Comparison of ENCODE assay signal across 8 mouse cellular contexts in the genomic region with DNA sequence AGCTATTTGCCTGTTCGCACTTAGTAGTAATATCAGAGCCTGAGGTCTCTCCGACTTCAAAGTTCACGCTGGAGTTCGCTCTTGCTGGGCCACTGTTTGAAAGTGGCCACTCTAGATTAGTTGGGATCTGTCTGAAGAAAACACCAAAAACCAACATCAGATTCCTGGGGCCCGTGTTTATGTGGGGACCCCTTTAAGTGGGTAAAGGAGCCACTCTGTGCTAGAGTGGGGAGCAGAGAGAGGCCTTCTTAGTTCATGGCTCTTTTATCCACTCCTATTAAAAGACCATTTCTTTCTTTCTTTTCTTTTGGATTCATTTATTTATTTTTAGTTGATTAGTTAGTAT. TPM values are rescaled to one million over a fixed set of nuclear protein-coding genes. Genes with fewer than 3 reads are reported as not detected.
A peak's percentile ranks its signal among the peaks of the same experiment; 100 is the strongest.
DNase-seq lines count a peak whose midpoint lies in the region; ATAC-seq and TF ChIP-seq lines count a peak whose summit lies in the region.

No protein-coding gene starts in this region.

- peak overlapping the region; percentile 98 for H3K9ac ChIP-seq in kidney, postnatal 0 days (ENCODE audit: low read depth, low read length)
- H3K9ac ChIP-seq in embryonic facial prominence, embryonic 11.5 days (replicated peaks; ENCODE audit: low read length) = peak overlapping the region; percentile 96
- H3K9ac ChIP-seq in intestine, embryonic 14.5 days (ENCODE audit: low read length) = peak overlapping the region; percentile 80

- no peaks in the 10 kb centered on the region for H3K9me3 ChIP-seq in kidney, postnatal 0 days (replicated peaks; ENCODE audit: low read length)
- H3K9me3 ChIP-seq in embryonic facial prominence, embryonic 11.5 days (replicated peaks; ENCODE audit: control insufficient read depth, low read length) = no peaks in the 10 kb centered on the region
- no peaks in the 10 kb centered on the region for H3K9me3 ChIP-seq in intestine, embryonic 14.5 days (ENCODE audit: control insufficient read depth, low read length)

- DNase-seq in kidney, postnatal 0 days (ENCODE audit: low spot score) = no peak
- no peak for DNase-seq in kidney, postnatal 4 days
- DNase-seq in embryonic facial prominence, embryonic 11.5 days (ENCODE audit: low spot score) = no peak
- DNase-seq in intestine, embryonic 14.5 days (ENCODE audit: low spot score) = no peak
- no peak for DNase-seq in thymus, postnatal 4 days
- DNase-seq in urinary bladder, postnatal 25 days (ENCODE audit: low spot score) = no peak

- WGBS in kidney, postnatal 0 days = 2% methylated on average over 5 of the region's 5 CpGs
- 13% methylated on average over 5 of the region's 5 CpGs for WGBS in embryonic facial prominence, embryonic 11.5 days
- WGBS in intestine, embryonic 14.5 days = 11% methylated on average over 5 of the region's 5 CpGs

- H3ac ChIP-seq in myocyte (ENCODE audit: control insufficient read depth, insufficient read length) = peak overlapping the region; percentile 83

- H3K27me3 ChIP-seq in kidney, postnatal 0 days (ENCODE audit: insufficient read depth, low read length) = no peaks in the 10 kb centered on the region
- H3K27me3 ChIP-seq in embryonic facial prominence, embryonic 11.5 days (ENCODE audit: control insufficient read depth, insufficient read depth, low read length) = no peaks in the 10 kb centered on the region
- no peaks in the 10 kb centered on the region for H3K27me3 ChIP-seq in intestine, embryonic 14.5 days (replicated peaks; ENCODE audit: control insufficient read depth, insufficient read depth, low read length)
- no peaks in the 10 kb centered on the region for H3K27me3 ChIP-seq in myocyte (ENCODE audit: control insufficient read depth, insufficient read depth, insufficient read length)

- 0 out of 2 replicates have a peak, but pooled peaks cover 7% of the 10 kb centered on the region for H3K36me3 ChIP-seq in kidney, postnatal 0 days (ENCODE audit: insufficient read depth, low read length)
- H3K36me3 ChIP-seq in embryonic facial prominence, embryonic 11.5 days (replicated peaks; ENCODE audit: control insufficient read depth, insufficient read depth, low read depth, low read length) = no peaks in the 10 kb centered on the region; the same call in 1 of the 2 replicates
- peaks cover 22% of the 10 kb centered on the region for H3K36me3 ChIP-seq in intestine, embryonic 14.5 days (ENCODE audit: control insufficient read depth, insufficient read depth, low read length)
- no peaks in the 10 kb centered on the region for H3K36me3 ChIP-seq in myocyte (ENCODE audit: control insufficient read depth, insufficient read depth)

- ATAC-seq in kidney, postnatal 0 days (replicated peaks; ENCODE audit: low FRiP score, low read depth) = no peak
- no peak for ATAC-seq in embryonic facial prominence, embryonic 11.5 days (replicated peaks; ENCODE audit: insufficient number of reproducible peaks, low FRiP score, low TSS enrichment, low read depth)
- 0 out of 2 replicates have a peak, but pooled peaks have one; percentile 1 for ATAC-seq in intestine, embryonic 14.5 days (replicated peaks; ENCODE audit: low FRiP score, low TSS enrichment, low read depth)
- ATAC-seq in inflammation-experienced regulatory T-cells, adult 6 months = no peak

- no peak for TF ChIP-seq POLR2A in myocyte (IDR thresholded peaks at IDR 0.05; ENCODE audit: insufficient read length, low read depth)

- H3K27ac ChIP-seq in kidney, postnatal 0 days = peak overlapping the region; percentile 91
- H3K27ac ChIP-seq in embryonic facial prominence, embryonic 11.5 days (replicated peaks; ENCODE audit: low read depth, low read length) = peak overlapping the region; percentile 73
- H3K27ac ChIP-seq in intestine, embryonic 14.5 days (ENCODE audit: low read depth) = peak overlapping the region; percentile 66

- H3K4me2 ChIP-seq in kidney, postnatal 0 days (ENCODE audit: low read length) = peak overlapping the region; percentile 77
- H3K4me2 ChIP-seq in embryonic facial prominence, embryonic 11.5 days (ENCODE audit: low read depth, low read length) = peak overlapping the region; percentile 64
- H3K4me2 ChIP-seq in intestine, embryonic 14.5 days (ENCODE audit: low read length) = peak overlapping the region; percentile 67
- H3K4me2 ChIP-seq in myocyte (ENCODE audit: low read depth) = peak overlapping the region; percentile 77

- peaks cover 12% of the 10 kb centered on the region for H3K79me2 ChIP-seq in myocyte (ENCODE audit: control insufficient read depth, insufficient read depth)

- 0 out of 2 replicates have a peak, but pooled peaks cover 3% of the 10 kb centered on the region for H3K4me1 ChIP-seq in kidney, postnatal 0 days (replicated peaks; ENCODE audit: insufficient read depth, low read length)
- H3K4me1 ChIP-seq in embryonic facial prominence, embryonic 11.5 days (ENCODE audit: control insufficient read depth, insufficient read depth, low read length) = no peaks in the 10 kb centered on the region
- peaks cover 5% of the 10 kb centered on the region; the same call in 1 of the 2 replicates for H3K4me1 ChIP-seq in intestine, embryonic 14.5 days (replicated peaks; ENCODE audit: control insufficient read depth, insufficient read depth, low read length)

- H3K4me3 ChIP-seq in kidney, postnatal 0 days (replicated peaks; ENCODE audit: low read depth, low read length) = peak overlapping the region; percentile 94
- H3K4me3 ChIP-seq in embryonic facial prominence, embryonic 11.5 days (ENCODE audit: low read depth, low read length) = peak overlapping the region; percentile 91
- peak overlapping the region; percentile 70 for H3K4me3 ChIP-seq in intestine, embryonic 14.5 days (ENCODE audit: low read depth, low read length)
- peak overlapping the region; percentile 57 for H3K4me3 ChIP-seq in myocyte

- no peak for TF ChIP-seq CTCF in kidney, postnatal 0 days (IDR thresholded peaks at IDR 0.05; ENCODE audit: low read depth)

TF ChIP-seq in myocyte, 11 proteins besides CTCF, POLR2A, EP300 and RAD21:
- TF ChIP-seq POLR2AphosphoS2 (IDR thresholded peaks at IDR 0.05; ENCODE audit: insufficient read length, low read depth) (no peak), E2F4 (IDR thresholded peaks at IDR 0.05; ENCODE audit: insufficient read depth) (no peak), REST (IDR thresholded peaks at IDR 0.05; ENCODE audit: insufficient read depth, insufficient read length) (no peak), MYOD1 (IDR thresholded peaks at IDR 0.05; ENCODE audit: control insufficient read depth in 1 of 3, insufficient read length in 2 of 3, low read depth in 2 of 3) (no peak), SRF (IDR thresholded peaks at IDR 0.05; ENCODE audit: control insufficient read depth, insufficient read length, low read depth) (no peak), MYOG (IDR thresholded peaks at IDR 0.05; ENCODE audit: control insufficient read depth in 1 of 3, insufficient read depth in 1 of 3, insufficient read length in 2 of 3, low read depth in 2 of 3) (no peak), MAX (IDR thresholded peaks at IDR 0.05; ENCODE audit: low read depth) (no peak), TCF3 (IDR thresholded peaks at IDR 0.05; ENCODE audit: insufficient read length, low read depth) (no peak), TCF12 (IDR thresholded peaks at IDR 0.05; ENCODE audit: insufficient read depth, poor library complexity, severe bottlenecking) (no peak), CEBPB (IDR thresholded peaks at IDR 0.05; ENCODE audit: insufficient read depth, poor library complexity, severe bottlenecking) (no peak), USF1 (IDR thresholded peaks at IDR 0.05; ENCODE audit: low read depth) (no peak)

RNA-seq across cellular contexts. Expression of gene Txndc15, which starts 0.7 kb away (rescaled TPM):
- polyA plus RNA-seq in kidney, postnatal 0 days (2015; fragmentation: Nextera tagmentation; extraction: Ambion mirVana) = 94.5 and 102 TPM in 2 replicates
- polyA plus RNA-seq in embryonic facial prominence, embryonic 11.5 days (2014; fragmentation: Nextera tagmentation; extraction: Ambion mirVana) = 97.6 and 99.6 TPM in 2 replicates
- 71.0 and 75.9 TPM in 2 replicates for polyA plus RNA-seq in intestine, embryonic 14.5 days (2014; fragmentation: Nextera tagmentation; extraction: Ambion mirVana)
- 41.7 TPM for polyA plus RNA-seq in myocyte (2012; fragmentation: generic; extraction: Trizol)
- polyA plus RNA-seq in inflammation-experienced regulatory T-cells, adult 6 months (2017; shearing (Covaris generic)) = 10 to 100 TPM; 22.4 to 29.0 (median 26.0) TPM

RNA-seq across cellular contexts. Expression of gene Pcbd2, which starts 12.0 kb away (rescaled TPM):
- polyA plus RNA-seq in kidney, postnatal 0 days (2015; fragmentation: Nextera tagmentation; extraction: Ambion mirVana) = 64.7 and 68.5 TPM in 2 replicates
- polyA plus RNA-seq in embryonic facial prominence, embryonic 11.5 days (2014; fragmentation: Nextera tagmentation; extraction: Ambion mirVana) = 40.8 and 44.7 TPM in 2 replicates
- polyA plus RNA-seq in intestine, embryonic 14.5 days (2014; fragmentation: Nextera tagmentation; extraction: Ambion mirVana) = 60.1 and 64.2 TPM in 2 replicates
- 57.4 TPM for polyA plus RNA-seq in myocyte (2012; fragmentation: generic; extraction: Trizol)
- 10 to 100 TPM in 2 of 3 experiments, 1 to 10 TPM in 1; 1.4 to 21.8 (median 11.3) TPM for polyA plus RNA-seq in inflammation-experienced regulatory T-cells, adult 6 months (2017; shearing (Covaris generic))

RNA-seq across cellular contexts. Expression of gene B230219D22Rik, which starts 22.2 kb away (rescaled TPM):
- 40.7 and 41.2 TPM in 2 replicates for polyA plus RNA-seq in kidney, postnatal 0 days (2015; fragmentation: Nextera tagmentation; extraction: Ambion mirVana)
- polyA plus RNA-seq in embryonic facial prominence, embryonic 11.5 days (2014; fragmentation: Nextera tagmentation; extraction: Ambion mirVana) = 78.3 and 82.0 TPM in 2 replicates
- 66.2 and 66.4 TPM in 2 replicates for polyA plus RNA-seq in intestine, embryonic 14.5 days (2014; fragmentation: Nextera tagmentation; extraction: Ambion mirVana)
- 18.2 TPM for polyA plus RNA-seq in myocyte (2012; fragmentation: generic; extraction: Trizol)
- 10 to 100 TPM in 2 of 3 experiments, 1 to 10 TPM in 1; 9.8 to 15.8 (median 15.6) TPM for polyA plus RNA-seq in inflammation-experienced regulatory T-cells, adult 6 months (2017; shearing (Covaris generic))
